Mouse (Mus musculus) cerebellum, adult 11 months (tissue): ENCODE data around the gene Cyld.
"Not testable (repeated sequence)": the region's sequence is repeated elsewhere in the genome, so short reads cannot be mapped to it uniquely, and the experiment has no call there.

Experiments used
- DNase-seq: peaks from one replicate; pipeline ENCODE4 v3.0.0; 2022

Gene Cyld

DNA sequence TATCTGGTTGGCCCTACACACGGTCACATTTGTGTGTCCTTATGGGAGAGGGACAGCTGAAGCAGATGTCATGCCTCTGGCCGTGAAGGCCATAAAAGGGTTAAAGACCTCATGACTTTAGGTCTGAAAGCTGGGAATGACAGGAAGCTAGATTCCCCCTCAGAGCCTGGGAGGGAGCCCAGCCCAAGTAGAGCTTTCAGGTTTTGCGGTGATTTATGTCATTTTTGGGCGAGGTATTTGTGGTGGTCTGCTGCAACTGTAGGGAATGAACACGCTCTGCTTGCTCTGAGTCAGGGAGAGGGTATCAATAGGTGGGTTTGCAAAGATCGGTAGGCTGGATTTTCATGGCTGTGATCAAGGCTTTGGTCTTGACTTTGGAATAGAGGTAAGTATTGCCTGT, 6.9 kb upstream of the Cyld start:
- DNase-seq: no peak

DNA sequence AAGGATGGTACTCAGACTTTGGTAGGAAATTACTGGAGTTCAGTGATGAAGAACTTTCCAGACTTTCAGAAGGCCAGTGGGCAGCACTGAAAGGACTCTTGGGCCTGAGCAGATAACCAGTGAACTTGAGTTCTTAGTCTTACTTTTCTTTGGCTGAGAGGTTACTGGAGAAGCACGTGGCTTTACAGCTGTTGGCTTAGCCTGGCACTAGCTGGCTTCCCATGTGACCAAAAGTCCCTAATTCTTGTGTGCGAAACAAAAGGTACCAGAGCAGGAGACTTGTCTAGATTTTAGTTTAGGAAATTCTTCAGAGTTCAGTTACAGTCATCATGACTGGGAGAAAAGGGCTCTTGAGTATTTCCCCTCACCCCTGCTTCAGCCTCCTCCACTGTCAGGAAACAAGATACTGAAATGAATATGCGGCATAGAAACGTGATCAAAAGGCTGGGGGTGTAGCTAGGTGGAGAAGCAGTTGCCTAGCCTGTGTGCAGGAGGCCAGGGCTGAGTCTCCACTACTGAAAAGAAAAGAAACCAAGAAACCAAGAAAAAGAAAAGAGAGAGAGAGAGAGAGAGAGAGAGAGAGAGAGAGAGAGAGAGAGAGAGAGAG, 5.4 kb upstream of the Cyld start:
- no peak for DNase-seq

DNA sequence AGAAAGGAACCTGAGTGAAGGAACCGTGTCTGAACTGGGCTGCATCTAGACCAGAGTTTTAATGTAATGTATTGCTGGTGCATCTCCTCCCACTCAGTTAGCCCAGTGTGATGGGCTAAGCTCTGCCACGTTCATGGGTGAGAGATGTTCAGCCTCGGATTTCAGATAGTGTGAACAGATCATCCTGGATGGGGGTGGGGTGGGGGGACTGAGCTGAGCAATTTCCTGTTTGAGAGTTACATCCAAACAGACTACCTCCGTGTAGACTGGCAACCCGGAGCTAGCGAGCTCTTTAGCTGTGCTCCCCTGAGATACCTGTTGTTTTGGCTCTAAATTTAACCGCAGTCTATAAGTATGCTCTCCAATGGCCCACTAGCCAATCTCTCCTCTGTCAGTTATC, 4.9 kb upstream of the Cyld start:
- no peak for DNase-seq

DNA sequence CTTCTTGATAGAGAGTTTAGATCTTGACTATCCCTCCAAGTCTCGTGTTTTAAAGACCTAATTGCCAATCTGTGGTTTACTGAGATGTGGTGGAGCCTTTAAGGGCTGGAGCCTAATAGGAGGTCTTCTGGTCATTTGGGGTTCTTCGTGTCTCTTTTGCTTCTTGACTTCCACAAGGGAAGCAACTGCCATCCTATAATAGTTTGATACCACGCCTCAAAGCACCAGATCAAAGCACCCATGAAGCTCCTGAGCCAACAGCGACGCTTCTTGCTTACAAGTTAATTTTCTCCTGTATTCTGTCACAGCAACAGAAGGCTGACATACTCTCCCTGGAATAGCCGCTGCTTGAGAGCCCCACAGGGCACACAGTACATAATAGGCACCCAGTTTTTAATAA, 4.0 kb upstream of the Cyld start:
- DNase-seq: no peak

DNA sequence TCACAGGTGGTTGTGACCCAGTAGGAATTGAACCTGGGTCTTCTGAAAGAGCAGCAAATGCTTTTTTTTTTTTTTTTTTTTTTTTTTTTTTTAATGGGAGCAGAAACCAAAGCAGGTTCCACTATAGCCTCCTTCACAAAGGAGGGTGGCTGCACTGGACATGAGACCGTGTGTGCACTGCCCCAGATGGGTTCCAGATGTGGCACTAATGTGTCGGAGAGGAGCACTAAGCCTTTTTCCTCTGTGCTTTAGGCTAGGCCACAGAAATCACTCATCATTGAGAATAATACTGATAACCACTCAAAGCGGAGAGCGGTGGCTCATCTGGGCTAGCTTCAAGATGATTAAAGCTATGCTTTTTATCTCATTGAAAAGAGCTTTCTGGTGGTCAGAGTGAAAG, 3.5 kb upstream of the Cyld start:
- no peak for DNase-seq

DNA sequence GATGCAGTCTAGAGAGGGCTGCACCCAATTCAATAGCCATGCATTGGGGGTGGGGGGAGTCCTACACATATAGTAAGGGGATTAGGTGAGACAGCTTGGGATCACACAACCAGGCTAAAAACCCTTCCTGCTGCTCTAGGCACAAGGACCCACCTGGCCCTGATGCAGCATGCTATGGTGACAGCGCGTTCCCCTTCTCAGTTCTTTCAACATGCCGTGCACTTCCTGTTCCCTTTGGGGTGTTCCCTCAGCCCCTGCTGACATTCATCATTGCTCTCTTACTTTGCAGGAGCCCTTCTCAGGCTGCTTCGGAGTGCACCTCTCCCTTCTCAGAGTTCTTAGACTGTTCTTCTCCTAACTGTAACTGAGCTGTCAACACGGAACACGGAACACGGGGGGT, 2.5 kb upstream of the Cyld start:
- no peak for DNase-seq

DNA sequence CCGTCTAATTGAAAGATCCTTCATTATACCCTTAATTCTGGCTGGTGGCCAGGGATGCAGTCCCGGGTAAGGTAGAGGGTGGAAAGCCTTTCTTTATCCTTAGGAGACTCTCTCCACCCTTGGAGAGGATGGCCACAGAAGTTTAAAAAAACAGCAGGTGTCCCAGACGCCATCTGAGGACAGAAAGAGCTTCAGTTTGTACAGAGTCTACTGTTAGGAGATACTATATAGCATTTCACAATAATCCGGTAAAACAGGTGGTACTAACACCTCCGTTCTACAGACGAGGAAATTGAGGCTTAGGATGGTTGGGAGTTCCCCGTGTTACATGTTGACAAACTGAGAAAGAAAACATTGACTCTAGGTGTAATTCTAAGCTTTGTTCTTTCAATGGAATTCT, 600 bp upstream of the Cyld start:
- DNase-seq: peak; percentile 46

DNA sequence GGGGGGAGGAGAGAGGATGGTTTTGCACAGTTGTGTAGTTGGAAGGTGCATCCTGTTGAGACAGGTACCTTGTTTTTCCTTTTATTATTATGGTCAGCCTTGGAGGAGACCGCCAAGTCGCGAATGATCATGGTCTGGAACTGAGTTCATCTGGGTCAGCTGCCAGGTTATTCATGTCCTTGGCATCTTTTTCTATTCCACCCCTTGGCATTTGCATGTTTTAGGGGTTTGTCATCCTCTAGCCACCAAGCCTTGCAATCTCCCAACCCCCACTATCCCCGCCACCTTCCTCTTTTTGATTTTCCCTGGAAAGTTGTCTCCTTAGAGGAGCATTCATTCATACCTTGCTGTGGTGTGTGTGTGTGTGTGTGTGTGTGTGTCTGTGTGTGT, 809 bp downstream of the Cyld start:
- DNase-seq: peak; percentile 52

DNA sequence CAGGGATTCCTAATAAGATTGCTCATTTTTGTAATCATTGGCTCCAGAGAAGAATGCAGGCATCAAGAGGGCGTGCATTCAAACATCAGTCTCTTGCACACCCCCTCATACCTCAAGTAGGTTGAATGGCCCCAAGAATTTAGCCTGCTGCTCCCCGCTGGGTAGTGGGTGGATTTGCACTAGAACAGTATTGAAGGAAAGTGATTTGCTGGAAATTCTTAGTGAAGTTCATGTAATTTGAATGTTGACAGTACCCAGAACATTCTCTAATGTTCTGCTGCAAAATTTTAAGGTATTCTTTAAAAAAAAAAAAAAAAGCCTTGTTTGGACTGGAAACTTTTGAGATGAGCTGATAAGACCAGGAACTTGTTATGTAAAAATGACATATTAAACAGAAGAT, 1.2 kb downstream of the Cyld start:
- DNase-seq: no peak

DNA sequence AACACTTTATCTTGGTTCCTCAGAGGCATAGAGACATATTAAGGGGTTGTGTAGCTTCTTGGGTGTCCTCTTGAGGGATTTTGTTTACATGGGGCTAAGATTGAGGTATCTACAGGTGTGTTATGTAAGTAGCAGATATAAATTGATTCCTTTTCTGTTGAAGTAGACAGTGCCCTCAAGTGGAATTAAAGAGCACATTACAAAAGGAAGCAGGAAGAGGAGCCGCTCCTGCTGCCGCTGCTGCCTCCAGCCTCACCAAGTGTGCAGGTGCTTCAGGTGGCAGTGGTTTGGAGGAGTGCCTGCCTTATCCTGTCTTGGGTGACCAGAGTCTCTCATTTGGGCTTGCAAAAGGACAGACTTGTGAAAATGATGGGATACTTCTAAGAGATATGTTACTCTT, 4.8 kb downstream of the Cyld start:
- peak; percentile 33 for DNase-seq

DNA sequence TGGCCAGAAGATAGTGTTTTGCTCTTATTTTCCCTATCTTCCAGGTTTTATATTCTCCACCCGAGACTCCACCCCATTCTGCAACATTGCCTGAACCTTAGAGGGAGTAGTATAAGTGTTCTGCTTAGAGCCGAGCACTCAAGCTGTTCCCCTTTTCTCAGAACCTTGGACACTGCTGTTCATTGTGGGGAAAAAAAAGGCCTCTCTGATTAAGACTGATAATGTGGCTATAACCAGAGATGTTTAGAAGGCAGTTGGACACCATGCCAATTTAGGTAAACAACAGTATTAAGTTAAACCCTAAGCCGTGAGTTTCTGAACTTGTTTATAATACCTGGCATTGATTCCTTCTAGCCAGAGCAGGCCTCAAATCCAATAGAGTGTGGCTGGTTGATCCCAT, 6.0 kb downstream of the Cyld start:
- no peak for DNase-seq

DNA sequence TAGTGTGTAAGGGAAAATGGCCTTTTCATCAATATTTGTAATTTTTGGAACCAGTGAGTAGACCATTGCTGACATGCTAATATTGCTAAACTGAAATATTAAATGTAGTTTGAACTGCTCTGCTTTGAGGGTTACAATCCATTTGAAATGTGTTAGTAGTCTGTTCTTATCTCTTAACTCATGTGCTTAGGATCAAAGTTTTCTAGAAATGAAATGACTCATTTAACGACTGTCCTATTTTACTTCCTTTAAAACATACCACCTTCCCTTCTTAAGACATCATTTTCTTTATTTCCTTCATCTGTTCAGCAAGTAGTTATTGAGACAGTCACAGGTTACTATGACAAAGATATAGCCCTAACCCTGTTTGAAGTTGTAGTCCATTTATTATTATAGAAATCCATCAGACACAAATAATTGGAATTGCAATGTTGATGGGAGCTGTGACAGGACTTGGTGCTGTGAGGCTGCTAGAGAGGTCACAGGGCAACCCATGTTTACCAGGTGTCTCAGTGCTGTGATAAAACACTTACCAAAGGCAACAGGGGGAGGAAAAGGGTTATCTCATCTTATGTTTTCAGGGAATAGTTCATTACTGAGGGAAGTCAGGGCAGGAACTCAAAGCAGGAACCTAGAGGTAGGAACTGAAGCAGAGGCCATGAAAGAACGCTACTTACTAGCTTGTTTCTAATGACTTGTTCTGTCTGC, 26.6 kb downstream of the Cyld start:
- DNase-seq: no peak

DNA sequence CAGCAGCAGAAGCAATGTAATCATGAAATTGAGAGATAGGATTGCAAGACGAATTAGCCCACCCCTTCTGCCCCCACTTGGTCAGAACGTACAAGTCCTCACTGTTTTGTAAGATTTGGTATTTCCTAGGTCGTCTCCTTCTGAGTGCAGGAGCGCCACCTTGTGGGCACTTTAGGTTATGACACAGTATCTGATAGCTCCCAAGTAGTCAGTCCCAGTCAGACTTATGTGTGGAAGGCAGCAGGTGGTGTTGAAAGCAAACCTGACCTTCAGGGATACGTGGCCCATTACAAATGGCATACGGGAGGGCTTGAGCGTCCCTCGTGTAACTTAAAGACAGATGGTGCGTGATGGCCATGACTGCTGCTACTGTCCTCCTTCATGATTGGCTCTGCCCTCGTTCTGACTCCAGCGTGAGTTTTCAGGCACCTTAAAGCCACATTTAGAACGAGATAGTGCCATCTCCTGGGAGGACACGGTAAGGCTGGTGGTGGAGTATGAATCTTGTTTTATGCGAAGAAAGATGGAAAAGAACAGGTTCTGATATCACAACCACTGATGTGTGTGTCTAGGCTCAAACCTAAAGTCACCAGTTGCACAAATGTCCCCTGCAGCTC, 58.5 kb downstream of the Cyld start:
- peak; percentile 74 for DNase-seq

DNA sequence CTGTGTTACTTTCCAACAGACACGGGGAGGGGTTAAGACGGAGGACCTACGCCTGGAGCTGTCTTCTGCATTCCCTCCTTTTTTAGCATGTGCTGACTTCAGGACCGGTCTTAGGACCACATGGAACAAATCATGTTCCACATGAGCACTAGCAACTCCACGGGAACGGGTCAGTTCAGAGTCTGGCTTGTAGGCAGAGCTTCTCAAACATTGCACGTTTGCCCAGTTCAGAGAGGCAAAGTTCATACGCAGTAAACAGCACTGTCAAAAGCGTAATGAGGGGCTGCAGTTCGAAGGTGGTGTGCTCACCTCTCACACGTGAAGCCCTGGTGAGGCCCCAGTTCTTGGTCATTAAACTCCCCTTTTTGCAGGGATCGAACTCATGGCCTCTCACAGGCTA, 65.2 kb downstream of the Cyld start:
- DNase-seq: no peak

DNA sequence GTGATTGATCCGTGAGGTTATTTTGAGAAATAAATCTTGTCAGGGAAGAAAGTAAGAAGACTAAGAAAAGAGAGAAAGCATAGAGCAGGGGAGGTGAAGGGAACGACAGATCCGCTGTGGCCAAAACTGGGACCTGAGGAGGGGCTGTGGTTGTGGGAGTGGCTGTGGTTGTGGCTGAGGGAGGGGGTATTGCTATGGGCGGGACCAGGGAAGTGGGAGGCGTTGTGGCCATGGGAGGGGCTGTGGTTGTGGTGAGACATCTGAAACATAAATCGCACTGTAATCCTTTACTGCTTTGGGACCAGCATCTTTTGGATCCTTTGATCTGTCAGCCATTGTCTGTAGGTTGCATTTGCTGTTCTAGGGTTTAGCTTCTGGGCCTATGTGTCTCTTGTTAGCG, 74.4 kb downstream of the Cyld start:
- no peak for DNase-seq

DNA sequence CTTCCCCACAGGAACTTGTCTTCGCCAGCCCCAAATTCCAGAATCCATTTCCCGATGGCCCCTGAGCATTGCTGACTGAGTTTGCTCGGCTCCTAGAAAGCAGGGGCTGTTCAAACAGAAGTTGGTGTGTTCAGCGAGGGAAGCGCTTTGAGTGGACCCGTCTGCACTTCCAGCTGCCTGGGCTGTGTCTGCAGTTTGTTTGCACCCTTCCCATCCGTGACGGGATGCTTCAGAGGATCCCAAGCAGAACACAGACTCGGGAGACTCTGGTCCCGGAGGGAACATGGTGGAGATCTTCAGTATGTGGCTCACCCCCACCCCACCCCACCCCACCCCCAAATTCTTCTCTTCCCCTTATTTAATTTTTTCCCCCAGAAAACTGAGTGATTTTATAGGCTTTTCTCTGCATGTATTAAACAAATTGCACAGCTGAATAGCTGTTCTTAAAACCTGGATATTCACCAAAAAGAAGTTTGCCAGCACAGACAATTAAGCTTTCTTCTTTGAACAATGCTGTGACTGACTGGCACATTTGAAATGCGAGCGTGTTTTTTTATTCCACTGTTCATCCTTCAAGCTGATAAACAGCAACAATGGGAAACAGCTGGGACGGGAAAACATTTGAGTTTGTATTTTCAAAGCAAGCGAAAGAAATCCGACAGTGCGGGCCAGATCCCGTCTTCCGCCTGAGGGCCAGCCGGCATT, 77.9 kb downstream of the Cyld start:
- no peak for DNase-seq

DNA sequence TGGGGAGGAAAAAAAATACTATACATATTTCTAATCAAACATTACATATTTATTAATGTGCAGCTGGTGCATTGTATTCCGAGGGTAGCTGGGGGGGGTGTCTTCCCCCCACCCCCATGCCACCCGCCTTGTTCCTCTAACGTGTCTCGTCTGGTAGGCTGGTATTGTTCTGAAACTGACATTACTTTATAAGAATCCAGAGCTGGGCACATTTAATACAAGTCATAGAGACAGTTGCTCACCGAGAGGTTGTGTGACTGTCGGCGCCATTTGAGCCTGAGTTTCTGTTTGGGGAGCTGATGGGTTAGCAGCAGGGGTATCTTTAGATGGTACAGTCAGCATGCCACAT, 78.4 kb downstream of the Cyld start:
- no peak for DNase-seq

DNA sequence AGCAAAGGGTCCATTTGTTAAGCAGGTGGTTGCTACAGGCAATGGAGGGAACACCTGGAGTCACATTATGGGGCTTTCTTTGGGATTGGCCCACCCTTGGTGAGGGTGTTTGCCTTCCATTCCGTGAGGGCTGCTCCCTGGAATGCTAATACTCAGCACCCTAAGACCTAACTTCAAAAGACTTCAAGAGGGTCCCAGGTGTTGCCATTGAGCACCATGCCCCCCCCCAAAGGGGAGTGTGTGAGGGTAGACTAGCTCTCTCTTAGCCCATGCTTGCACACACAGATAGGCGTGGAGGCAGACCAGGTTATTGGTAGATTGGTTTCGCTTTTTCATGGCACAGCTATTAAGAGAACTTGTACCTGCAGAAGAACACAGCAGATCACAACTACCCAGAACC, 83.3 kb downstream of the Cyld start:
- no peak for DNase-seq

DNA sequence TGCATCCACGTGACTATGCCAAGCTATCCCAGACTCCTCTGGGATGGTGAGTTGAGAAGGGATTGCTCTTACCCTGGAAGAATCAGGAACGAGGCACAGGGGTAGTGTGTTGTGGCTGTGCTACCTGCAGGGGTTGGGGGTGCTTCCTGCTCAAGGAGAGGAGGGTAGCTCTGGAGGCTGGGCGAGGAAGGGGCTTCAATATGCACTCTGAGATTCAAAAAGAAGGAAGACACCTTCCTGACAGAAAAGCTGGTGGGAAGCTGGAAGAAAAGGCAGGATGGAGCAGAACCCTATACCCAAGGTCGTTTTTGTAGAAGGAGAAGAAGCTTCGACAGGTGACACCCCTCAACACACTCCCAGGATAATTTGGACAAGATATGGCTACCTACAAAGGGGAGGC, 84.5 kb downstream of the Cyld start:
- no peak for DNase-seq

DNA sequence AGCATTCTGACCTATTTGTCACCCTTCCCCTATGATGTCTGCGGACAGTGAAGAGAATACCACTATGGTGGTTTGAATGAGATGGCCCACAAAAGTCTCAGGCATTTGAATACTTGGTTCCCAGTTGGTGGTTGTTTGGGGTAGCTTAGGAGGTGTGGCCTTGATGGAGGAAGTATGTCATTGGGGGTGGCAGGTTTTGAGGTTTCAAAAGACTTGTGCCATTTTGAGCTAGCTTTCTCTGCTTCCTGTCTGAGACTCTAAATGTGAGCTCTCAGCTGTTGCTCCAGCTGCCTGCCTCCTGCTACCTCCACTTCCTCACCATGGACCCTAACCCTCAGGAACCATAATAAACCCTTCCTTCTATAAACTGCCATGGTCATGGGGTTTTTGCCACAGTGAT, 86.9 kb downstream of the Cyld start:
- DNase-seq: no peak

DNA sequence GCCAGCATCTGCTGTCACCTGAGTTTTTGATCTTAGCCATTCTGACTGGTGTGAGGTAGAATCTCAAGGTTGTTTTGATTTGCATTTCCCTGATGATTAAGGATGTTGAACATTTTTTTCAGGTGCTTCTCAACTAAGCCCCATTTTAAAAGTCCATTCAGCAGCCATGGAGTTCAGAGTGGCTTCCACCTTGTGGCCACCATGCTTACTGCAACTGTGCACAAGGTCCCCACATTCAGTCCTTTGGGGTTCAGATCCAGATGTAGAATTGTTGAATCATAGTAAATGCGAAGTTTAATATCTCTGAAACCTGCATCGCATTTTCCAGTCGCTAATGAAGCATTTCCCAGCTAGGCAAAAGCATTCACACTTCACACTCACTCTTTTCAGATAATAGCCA, 91.5 kb downstream of the Cyld start:
- DNase-seq: not testable (repeated sequence)

DNA sequence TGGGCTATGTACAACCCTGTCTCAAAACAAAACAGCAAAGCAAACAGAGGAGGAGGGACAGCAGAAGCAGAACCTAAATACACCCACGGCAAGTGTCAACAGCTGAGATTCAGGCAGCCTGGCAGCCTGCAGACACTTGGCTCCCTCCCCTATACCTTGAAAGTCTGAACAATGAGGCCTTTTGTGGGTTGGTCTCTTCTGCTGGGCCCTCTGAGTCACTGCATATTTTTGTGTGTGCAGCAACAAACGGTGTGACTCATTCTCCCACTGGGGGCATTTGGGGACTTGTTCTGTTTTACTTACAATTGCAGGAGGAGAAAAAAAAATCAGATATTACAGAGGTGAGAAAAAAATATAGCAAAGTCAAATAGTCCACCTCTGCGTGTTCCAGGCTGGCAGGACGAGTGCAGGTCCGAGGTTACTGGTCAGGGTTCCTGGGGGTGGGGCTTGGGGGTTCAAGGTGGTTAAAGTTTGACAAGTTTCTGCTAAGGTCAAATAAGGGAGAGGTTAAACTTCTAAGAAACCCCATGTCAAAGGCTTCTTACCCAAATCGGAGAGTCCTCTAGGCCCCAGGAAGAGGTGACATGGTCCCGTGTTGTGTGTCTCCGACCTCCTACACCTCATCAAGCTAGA, 96.0 kb downstream of the Cyld start:
- no peak for DNase-seq

DNA sequence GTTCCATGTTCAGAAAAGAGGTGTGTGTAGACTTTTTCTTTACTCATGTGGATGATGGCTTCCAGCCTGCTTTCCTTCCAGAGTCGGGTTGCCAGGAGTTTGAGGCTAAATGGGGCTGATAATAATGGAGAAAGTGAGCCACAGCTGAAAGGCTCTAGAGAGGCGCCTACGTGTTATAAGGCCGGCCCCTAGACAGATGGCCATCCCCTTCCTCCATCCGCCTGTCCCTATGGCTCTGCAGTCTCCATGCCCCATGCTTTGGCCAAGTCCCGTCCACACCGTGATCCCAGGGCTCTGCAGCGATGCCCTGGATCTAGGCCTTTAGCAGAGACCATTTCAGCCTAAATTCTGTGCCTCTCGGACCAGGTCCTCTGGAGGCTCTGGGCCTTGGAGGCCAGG, 96.5 kb downstream of the Cyld start:
- no peak for DNase-seq
